Mouse (Mus musculus) forebrain, embryonic 16.5 days (tissue): ENCODE measurements around the gene Lypla2. TPM values are rescaled to one million over a fixed set of nuclear protein-coding genes. Genes with fewer than 3 reads are reported as not detected.

Experiments used
- ATAC-seq: fragments of 200-750 bp; cut with Nextera tagmentation; 2 replicates; pipeline ENCODE4 v1.8.0; 2017; ENCODE audit warnings: mild to moderate bottlenecking, moderate library complexity
- H3K27ac ChIP-seq: fragments of 300-500 bp; sonication (generic); 2 replicates; pipeline ENCODE4 v1.5.1; 2014; ENCODE audit warnings: low read length, control low read depth
- H3K27me3 ChIP-seq: fragments of 300-500 bp; sonication (generic); replicated peaks from 2 replicates; pipeline ENCODE4 v1.6.1; 2014; ENCODE audit warnings: low read length; ENCODE audit not compliant: control insufficient read depth, insufficient read depth
- H3K36me3 ChIP-seq: fragments of 300-500 bp; sonication (generic); 2 replicates; pipeline ENCODE4 v1.6.1; 2014; ENCODE audit not compliant: control insufficient read depth, insufficient read depth
- H3K4me1 ChIP-seq: fragments of 300-500 bp; sonication (generic); replicated peaks from 2 replicates; pipeline ENCODE4 v1.6.1; 2014; ENCODE audit warnings: low read length; ENCODE audit not compliant: control insufficient read depth, insufficient read depth
- H3K4me2 ChIP-seq: fragments of 300-500 bp; sonication (generic); 2 replicates; pipeline ENCODE4 v1.6.1; 2014; ENCODE audit warnings: mild to moderate bottlenecking, low read length, control low read depth
- H3K4me3 ChIP-seq: fragments of 300-500 bp; sonication (generic); replicated peaks from 2 replicates; pipeline ENCODE4 v1.5.1; 2014; ENCODE audit warnings: mild to moderate bottlenecking, low read length, control low read depth
- H3K9ac ChIP-seq: fragments of 300-500 bp; sonication (generic); replicated peaks from 2 replicates; pipeline ENCODE4 v1.6.1; 2014; ENCODE audit warnings: low read depth, low read length, control low read depth
- H3K9me3 ChIP-seq: fragments of 300-500 bp; sonication (generic); 2 replicates; pipeline ENCODE4 v1.6.1; 2016; ENCODE audit warnings: low read length; ENCODE audit not compliant: control insufficient read depth
- WGBS: fragments of 180-500 bp; shearing (Covaris S2); extraction: QIAGEN DNeasy Blood & Tissue Kit; methylation state at CpG from one replicate; pipeline ENCODE4 v1.1.7; 2014; 5-methylcytosine and 5-hydroxymethylcytosine counted together
- polyA plus RNA-seq: library from polyadenylated mRNA; unstranded; fragments of >200 nt; fragmentation: Nextera tagmentation; extraction: Ambion mirVana; gene quantifications from 2 replicates; pipeline ENCODE4 v1.2.1, GENCODE M21; 2015

Lypla2 gene
- polyA plus RNA-seq, 1 experiment from 2014 or later: 197 TPM

DNA sequence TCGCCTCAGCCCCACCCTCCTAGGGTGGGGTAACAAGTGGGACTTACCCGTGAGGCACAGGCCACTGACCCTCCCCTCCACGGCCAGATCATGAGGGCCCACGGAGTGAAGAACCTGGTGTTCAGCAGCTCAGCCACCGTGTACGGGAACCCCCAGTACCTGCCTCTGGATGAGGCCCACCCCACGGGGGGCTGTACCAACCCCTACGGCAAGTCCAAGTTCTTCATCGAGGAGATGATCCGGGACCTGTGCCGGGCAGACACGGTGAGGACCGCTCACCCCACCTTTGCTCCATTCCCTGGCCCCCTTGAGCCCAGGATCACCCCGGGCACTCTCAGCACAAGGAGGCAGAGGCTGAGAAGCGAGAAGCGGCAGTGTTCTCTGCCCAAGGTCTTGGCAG, 6.1 kb downstream of the Lypla2 start:
- 95% methylated on average over 16 of the region's 16 CpGs for WGBS

GRCm38 (mm10) chr4:135965113-135965512, 7.3 kb downstream of the Lypla2 start:
- no peak for ATAC-seq
- H3K27ac ChIP-seq: no peak overlapping the region
- H3K36me3 ChIP-seq: peaks cover 22% of the 10 kb centered on the region

More for the DNA sequence above, 6.1 kb downstream of the Lypla2 start:
- H3K27ac ChIP-seq: no peak overlapping the region
- H3K9me3 ChIP-seq: no peaks in the 10 kb centered on the region
- no peaks in the 10 kb centered on the region for H3K27me3 ChIP-seq
- H3K4me3 ChIP-seq: no peak overlapping the region
- H3K4me2 ChIP-seq: no peak overlapping the region
- peaks cover 25% of the 10 kb centered on the region for H3K36me3 ChIP-seq
- H3K9ac ChIP-seq: no peak overlapping the region
- ATAC-seq: no peak
- H3K4me1 ChIP-seq: peaks cover 22% of the 10 kb centered on the region

DNA sequence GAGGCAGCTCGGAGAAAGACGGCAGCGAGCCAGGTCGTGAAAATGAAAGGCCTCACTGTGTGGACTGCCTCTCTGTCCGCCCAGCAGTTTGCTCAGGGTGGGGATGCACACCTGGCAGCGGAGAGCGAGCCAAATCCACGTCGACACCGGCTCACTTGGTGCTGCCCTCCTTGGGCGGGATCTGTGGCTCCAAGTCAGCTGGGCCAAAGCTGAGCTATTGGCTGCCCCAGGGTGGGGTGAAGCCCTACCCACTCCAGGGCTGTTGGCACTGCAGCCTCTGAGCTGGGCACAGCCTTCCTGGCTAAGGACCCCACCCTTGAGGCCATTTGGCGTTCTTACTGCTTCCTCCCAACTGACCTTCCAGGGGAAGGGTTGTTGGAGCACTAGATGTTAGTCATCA, 8.0 kb downstream of the Lypla2 start:
- Histone ChIP-seq H3K27ac (no peak overlapping the region), H3K4me2 (peak overlapping the region; percentile 96), H3K9me3 (no peaks in the 10 kb centered on the region), H3K4me1 (peaks cover 16% of the 10 kb centered on the region), H3K36me3 (peaks cover 25% of the 10 kb centered on the region), H3K9ac (peak overlapping the region; percentile 87), H3K27me3 (no peaks in the 10 kb centered on the region), H3K4me3 (peak overlapping the region; percentile 88)
- WGBS: 3% methylated on average over 12 of the region's 12 CpGs
- no peak for ATAC-seq

More at GRCm38 (mm10) chr4:135965113-135965512, 7.3 kb downstream of the Lypla2 start:
- H3K9me3 ChIP-seq: no peaks in the 10 kb centered on the region
- H3K4me3 ChIP-seq: no peak overlapping the region
- H3K4me1 ChIP-seq: peaks cover 16% of the 10 kb centered on the region
- H3K4me2 ChIP-seq: no peak overlapping the region
- no peaks in the 10 kb centered on the region for H3K27me3 ChIP-seq
- WGBS: 82% methylated on average over 9 of the region's 9 CpGs
- no peak overlapping the region for H3K9ac ChIP-seq

DNA sequence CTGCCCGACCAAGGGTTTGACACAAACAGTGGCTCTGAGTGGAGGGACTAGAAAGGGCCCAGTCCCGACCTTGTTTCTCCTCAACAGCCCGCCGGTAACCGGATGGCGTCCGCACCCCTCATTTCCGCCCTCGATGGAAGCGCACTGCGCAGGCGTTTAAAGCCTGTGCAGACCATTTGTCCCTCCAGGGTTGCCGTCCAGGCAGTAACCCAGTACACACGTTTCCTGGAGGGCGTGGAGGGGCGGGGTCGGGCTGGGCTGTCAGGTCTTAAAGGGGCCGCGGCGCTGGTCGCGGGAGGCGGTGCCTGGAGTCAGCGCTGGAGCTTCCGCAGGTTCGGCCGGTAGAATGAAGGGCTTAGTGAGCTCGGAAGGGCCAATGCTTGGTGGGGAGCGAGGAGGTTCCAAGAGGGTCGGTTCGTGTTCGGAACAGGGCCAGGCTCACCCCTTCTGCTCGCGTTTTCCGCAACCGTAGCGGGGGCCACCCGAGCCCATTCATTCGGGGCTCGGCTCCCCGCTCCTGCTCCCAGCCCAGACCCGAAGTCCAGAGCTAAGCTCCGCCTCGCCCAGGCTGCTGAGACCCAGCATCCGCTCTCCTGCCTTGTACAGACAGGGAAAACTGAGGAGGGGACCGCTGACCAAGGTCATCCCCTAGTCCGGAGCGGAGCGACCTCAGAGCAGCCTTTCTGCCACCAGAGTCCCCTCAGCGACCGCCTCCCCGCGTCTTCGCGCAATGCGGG, 8.8 kb downstream of the Lypla2 start, which contains the start of gene Gale:
Gale (plus strand) TSS at position 271 of the 737 bp plus-strand sequence.
- H3K4me1 ChIP-seq: peaks cover 16% of the 10 kb centered on the region
- H3K27ac ChIP-seq: peak within 1 kb of the TSS; percentile 69
- H3K9ac ChIP-seq: peak within 1 kb of the TSS; percentile 87
- no peaks in the 10 kb centered on the region for H3K27me3 ChIP-seq
- peak; percentile 96 for ATAC-seq
- peak within 1 kb of the TSS; percentile 96 for H3K4me2 ChIP-seq
- under 1% methylated on average over 56 of the region's 56 CpGs for WGBS
- no peaks in the 10 kb centered on the region for H3K9me3 ChIP-seq
- H3K4me3 ChIP-seq: peak within 1 kb of the TSS; percentile 88
- H3K36me3 ChIP-seq: peaks cover 18% of the 10 kb centered on the region

GRCm38 (mm10) chr4:135962946-135963345, 9.5 kb downstream of the Lypla2 start:
- Histone ChIP-seq H3K36me3 (peaks cover 12% of the 10 kb centered on the region), H3K4me1 (peaks cover 16% of the 10 kb centered on the region), H3K4me2 (peak overlapping the region; percentile 84), H3K27me3 (no peaks in the 10 kb centered on the region), H3K9me3 (no peaks in the 10 kb centered on the region), H3K27ac (peak overlapping the region; percentile 52), H3K9ac (peak overlapping the region; percentile 87), H3K4me3 (peak overlapping the region; percentile 88)
- no peak; the same call in 1 of the 2 replicates for ATAC-seq
- WGBS: 4% methylated on average over 15 of the region's 15 CpGs

DNA sequence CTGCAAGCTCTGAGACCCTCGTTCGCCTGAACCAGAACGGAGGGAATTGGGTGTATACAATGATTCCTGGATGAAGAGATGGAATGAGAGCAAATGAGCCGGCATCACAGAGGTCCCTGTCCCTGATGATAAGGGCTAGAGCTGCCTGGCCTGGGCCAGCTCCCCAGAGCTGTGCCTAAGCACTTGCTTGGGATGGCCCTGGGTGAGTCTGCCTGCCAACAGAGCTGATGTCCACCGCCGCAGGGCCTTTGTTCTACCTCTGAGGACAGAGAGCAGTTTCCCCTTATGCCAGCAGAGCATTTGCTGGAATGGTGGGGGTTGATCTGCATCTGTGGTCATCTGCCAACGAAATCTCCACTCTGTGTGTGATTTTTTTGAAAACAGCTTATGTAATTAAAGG, 10.2 kb downstream of the Lypla2 start:
- Histone ChIP-seq H3K27me3 (no peaks in the 10 kb centered on the region), H3K36me3 (peaks cover 5% of the 10 kb centered on the region; the same call in 1 of the 2 replicates), H3K9me3 (no peaks in the 10 kb centered on the region), H3K4me3 (no peak overlapping the region), H3K4me1 (peaks cover 16% of the 10 kb centered on the region), H3K9ac (no peak overlapping the region), H3K27ac (no peak overlapping the region), H3K4me2 (no peak overlapping the region)
- ATAC-seq: no peak
- 87% methylated on average over 7 of the region's 7 CpGs for WGBS

GRCm38 (mm10) chr4:135961709-135962108, 10.7 kb downstream of the Lypla2 start:
- ATAC-seq: no peak
- H3K27me3 ChIP-seq: no peaks in the 10 kb centered on the region
- H3K27ac ChIP-seq: no peak overlapping the region
- H3K4me1 ChIP-seq: peaks cover 16% of the 10 kb centered on the region
- no peak overlapping the region for H3K9ac ChIP-seq
- no peaks in the 10 kb centered on the region for H3K9me3 ChIP-seq
- H3K36me3 ChIP-seq: peaks cover 4% of the 10 kb centered on the region; the same call in 1 of the 2 replicates
- 90% methylated on average over 5 of the region's 5 CpGs for WGBS
- H3K4me2 ChIP-seq: no peak overlapping the region
- H3K4me3 ChIP-seq: no peak overlapping the region

DNA sequence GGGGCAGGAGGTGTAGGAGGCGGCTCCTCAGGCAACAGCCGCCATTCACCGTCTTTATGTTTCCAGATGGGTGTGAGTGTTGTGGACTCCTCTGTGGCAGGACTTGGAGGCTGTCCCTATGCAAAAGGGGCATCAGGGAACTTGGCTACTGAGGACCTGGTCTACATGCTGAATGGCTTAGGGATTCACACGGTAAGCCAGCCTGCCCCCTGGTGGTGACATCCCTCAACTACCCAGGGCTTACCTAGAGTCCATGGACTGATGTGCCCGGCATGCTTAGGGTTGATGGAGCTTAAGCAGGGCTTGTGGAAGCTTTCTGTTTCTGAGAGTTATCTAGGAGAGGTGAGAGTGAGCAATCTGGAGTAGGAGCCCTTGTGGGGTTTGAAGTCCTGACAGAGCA, 11.7 kb downstream of the Lypla2 start:
- Histone ChIP-seq H3K36me3 (peaks cover 4% of the 10 kb centered on the region; the same call in 1 of the 2 replicates), H3K4me1 (peaks cover 16% of the 10 kb centered on the region), H3K4me3 (no peak overlapping the region), H3K9ac (no peak overlapping the region), H3K27ac (no peak overlapping the region), H3K4me2 (no peak overlapping the region), H3K27me3 (no peaks in the 10 kb centered on the region), H3K9me3 (no peaks in the 10 kb centered on the region)
- ATAC-seq: no peak
- WGBS: 21% methylated on average over 5 of the region's 5 CpGs

DNA sequence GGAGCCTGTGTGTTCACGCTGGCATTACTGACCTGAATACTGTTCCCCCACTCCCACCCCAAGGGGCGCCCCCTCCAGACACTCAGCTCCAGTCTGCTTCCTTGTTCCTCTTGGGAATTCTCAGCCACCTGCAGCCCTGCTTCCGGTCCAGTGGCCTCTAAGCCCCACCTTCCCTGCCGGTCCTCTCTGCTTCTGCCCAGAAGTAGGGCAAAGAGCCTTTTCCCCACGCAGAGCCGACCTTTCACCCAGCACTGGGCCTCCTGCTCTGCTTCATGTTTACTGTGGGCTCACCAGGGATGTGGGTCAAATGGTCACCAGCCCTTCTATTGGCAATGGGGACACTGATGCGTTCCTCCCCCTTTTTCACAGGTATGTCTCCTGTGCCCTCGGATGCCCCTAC, 14.1 kb downstream of the Lypla2 start:
- Histone ChIP-seq H3K4me2 (no peak overlapping the region), H3K27ac (no peak overlapping the region), H3K9me3 (no peaks in the 10 kb centered on the region), H3K4me3 (no peak overlapping the region), H3K36me3 (peaks cover 6% of the 10 kb centered on the region; the same call in 1 of the 2 replicates), H3K4me1 (peaks cover 6% of the 10 kb centered on the region), H3K27me3 (no peaks in the 10 kb centered on the region), H3K9ac (no peak overlapping the region)
- 63% methylated on average over 8 of the region's 8 CpGs for WGBS
- ATAC-seq: no peak
